Mouse (Mus musculus): Measurements from ENCODE around the gene Mdm2.

- TF ChIP-seq CTCF (IDR thresholded peaks at IDR 0.05; ENCODE audit: extremely low read depth, insufficient read length, insufficient replicate concordance, low read depth, low read length) (no peak), POLR2A (IDR thresholded peaks at IDR 0.05; ENCODE audit: low read depth, low read length) (no peak)
These were observed 41.0 kb downstream of the Mdm2 start for GRCm38 (mm10) chr10:117669449-117670090.
